Mouse (Mus musculus): ENCODE measurements at regions not wholly inside any gene's neighbourhood (a gene's known extent, or its start where the extent isn't known, plus 50 kb on each side); places are given as distances from the start of the nearest gene placed in this dataset.

GRCm38 (mm10) chr4:35417866-35418265, 191.9 kb upstream of the C9orf72 start:
- 0 out of 2 replicates have a peak, but pooled peaks have one; percentile 36 for ATAC-seq
- no peak overlapping the region for H3K9ac ChIP-seq (ENCODE audit: low read depth, low read length)
- no peak overlapping the region for H3K4me3 ChIP-seq (ENCODE audit: low read depth, low read length)
- WGBS: 48% methylated on average over 3 of the region's 3 CpGs
- H3K27me3 ChIP-seq (ENCODE audit: control insufficient read depth, insufficient read depth, low read depth, low read length): no peaks in the 10 kb centered on the region
- H3K36me3 ChIP-seq (ENCODE audit: control insufficient read depth, insufficient read depth, low read length): no peaks in the 10 kb centered on the region
- no peak overlapping the region for H3K27ac ChIP-seq (ENCODE audit: low read length)
- H3K4me1 ChIP-seq (ENCODE audit: control insufficient read depth, insufficient read depth, low read length): no peaks in the 10 kb centered on the region
- H3K4me2 ChIP-seq (ENCODE audit: low read length): no peak overlapping the region
- no peaks in the 10 kb centered on the region for H3K9me3 ChIP-seq (replicated peaks; ENCODE audit: control insufficient read depth, low read length, poor library complexity, severe bottlenecking)

- no peaks in the 10 kb centered on the region for H3K9me3 ChIP-seq (replicated peaks; ENCODE audit: control insufficient read depth, low read length, poor library complexity, severe bottlenecking)
- H3K9ac ChIP-seq (ENCODE audit: low read depth, low read length): no peak overlapping the region
- H3K27me3 ChIP-seq (ENCODE audit: control insufficient read depth, insufficient read depth, low read depth, low read length): no peaks in the 10 kb centered on the region
- no peak overlapping the region for H3K4me3 ChIP-seq (ENCODE audit: low read depth, low read length)
- H3K36me3 ChIP-seq (ENCODE audit: control insufficient read depth, insufficient read depth, low read length): no peaks in the 10 kb centered on the region
- no peaks in the 10 kb centered on the region for H3K4me1 ChIP-seq (ENCODE audit: control insufficient read depth, insufficient read depth, low read length)
- ATAC-seq: no peak
- 15% methylated on average over 3 of the region's 3 CpGs for WGBS
- H3K27ac ChIP-seq (ENCODE audit: low read length): no peak overlapping the region
- H3K4me2 ChIP-seq (ENCODE audit: low read length): no peak overlapping the region
These were observed 187.5 kb upstream of the C9orf72 start for GRCm38 (mm10) chr4:35413488-35413887.

- Histone ChIP-seq H3K9ac (ENCODE audit: low read depth, low read length) (no peak overlapping the region), H3K27ac (ENCODE audit: low read length) (peak overlapping the region; percentile 20; the same call in 1 of the 2 replicates), H3K4me1 (ENCODE audit: control insufficient read depth, insufficient read depth, low read length) (no peaks in the 10 kb centered on the region; the same call in 1 of the 2 replicates), H3K4me3 (ENCODE audit: low read depth, low read length) (no peak overlapping the region), H3K9me3 (replicated peaks; ENCODE audit: control insufficient read depth, low read length, poor library complexity, severe bottlenecking) (no peaks in the 10 kb centered on the region), H3K27me3 (ENCODE audit: control insufficient read depth, insufficient read depth, low read depth, low read length) (no peaks in the 10 kb centered on the region), H3K36me3 (ENCODE audit: control insufficient read depth, insufficient read depth, low read length) (no peaks in the 10 kb centered on the region), H3K4me2 (ENCODE audit: low read length) (no peak overlapping the region)
- ATAC-seq: peak; percentile 63
- 39% methylated on average over 7 of the region's 7 CpGs for WGBS
These were observed 179.5 kb upstream of the C9orf72 start for GRCm38 (mm10) chr4:35405301-35406006.

GRCm38 (mm10) chr4:35404068-35404467, 178.1 kb upstream of the C9orf72 start:
- WGBS: 78% methylated on average over 2 of the region's 2 CpGs
- Histone ChIP-seq H3K27me3 (ENCODE audit: control insufficient read depth, insufficient read depth, low read depth, low read length) (no peaks in the 10 kb centered on the region), H3K9ac (ENCODE audit: low read depth, low read length) (no peak overlapping the region), H3K4me1 (ENCODE audit: control insufficient read depth, insufficient read depth, low read length) (no peaks in the 10 kb centered on the region; the same call in 1 of the 2 replicates), H3K4me3 (ENCODE audit: low read depth, low read length) (no peak overlapping the region), H3K4me2 (ENCODE audit: low read length) (no peak overlapping the region), H3K36me3 (ENCODE audit: control insufficient read depth, insufficient read depth, low read length) (no peaks in the 10 kb centered on the region), H3K9me3 (replicated peaks; ENCODE audit: control insufficient read depth, low read length, poor library complexity, severe bottlenecking) (no peaks in the 10 kb centered on the region), H3K27ac (ENCODE audit: low read length) (no peak overlapping the region)
- no peak for ATAC-seq

GRCm38 (mm10) chr4:35403594-35403993, 177.6 kb upstream of the C9orf72 start:
- Histone ChIP-seq H3K9ac (ENCODE audit: low read depth, low read length) (no peak overlapping the region), H3K27me3 (ENCODE audit: control insufficient read depth, insufficient read depth, low read depth, low read length) (no peaks in the 10 kb centered on the region), H3K27ac (ENCODE audit: low read length) (no peak overlapping the region), H3K9me3 (replicated peaks; ENCODE audit: control insufficient read depth, low read length, poor library complexity, severe bottlenecking) (no peaks in the 10 kb centered on the region), H3K4me1 (ENCODE audit: control insufficient read depth, insufficient read depth, low read length) (no peaks in the 10 kb centered on the region; the same call in 1 of the 2 replicates), H3K4me2 (ENCODE audit: low read length) (no peak overlapping the region), H3K4me3 (ENCODE audit: low read depth, low read length) (no peak overlapping the region), H3K36me3 (ENCODE audit: control insufficient read depth, insufficient read depth, low read length) (no peaks in the 10 kb centered on the region)
- 91% methylated on average over 6 of the region's 6 CpGs for WGBS
- no peak for ATAC-seq

- no peak overlapping the region for H3K27ac ChIP-seq (ENCODE audit: low read length)
- H3K4me2 ChIP-seq (ENCODE audit: low read length): no peak overlapping the region
- no peak overlapping the region for H3K4me3 ChIP-seq (ENCODE audit: low read depth, low read length)
- no peaks in the 10 kb centered on the region; the same call in 1 of the 2 replicates for H3K4me1 ChIP-seq (ENCODE audit: control insufficient read depth, insufficient read depth, low read length)
- H3K27me3 ChIP-seq (ENCODE audit: control insufficient read depth, insufficient read depth, low read depth, low read length): no peaks in the 10 kb centered on the region
- H3K9ac ChIP-seq (ENCODE audit: low read depth, low read length): no peak overlapping the region
- no peak; the same call in 1 of the 2 replicates for ATAC-seq
- WGBS: 68% methylated on average over 9 of the region's 9 CpGs
- H3K9me3 ChIP-seq (replicated peaks; ENCODE audit: control insufficient read depth, low read length, poor library complexity, severe bottlenecking): no peaks in the 10 kb centered on the region
- H3K36me3 ChIP-seq (ENCODE audit: control insufficient read depth, insufficient read depth, low read length): no peaks in the 10 kb centered on the region
These were observed 176.6 kb upstream of the C9orf72 start for GRCm38 (mm10) chr4:35402376-35403133.

- no peak overlapping the region for H3K4me3 ChIP-seq (ENCODE audit: low read depth, low read length)
- H3K4me1 ChIP-seq (ENCODE audit: control insufficient read depth, insufficient read depth, low read length): no peaks in the 10 kb centered on the region; the same call in 1 of the 2 replicates
- no peaks in the 10 kb centered on the region for H3K36me3 ChIP-seq (ENCODE audit: control insufficient read depth, insufficient read depth, low read length)
- no peaks in the 10 kb centered on the region for H3K27me3 ChIP-seq (ENCODE audit: control insufficient read depth, insufficient read depth, low read depth, low read length)
- H3K4me2 ChIP-seq (ENCODE audit: low read length): no peak overlapping the region
- H3K9me3 ChIP-seq (replicated peaks; ENCODE audit: control insufficient read depth, low read length, poor library complexity, severe bottlenecking): no peaks in the 10 kb centered on the region
- no peak overlapping the region for H3K27ac ChIP-seq (ENCODE audit: low read length)
- no peak overlapping the region for H3K9ac ChIP-seq (ENCODE audit: low read depth, low read length)
- WGBS: 76% methylated on average over 4 of the region's 4 CpGs
- no peak for ATAC-seq
These were observed 175.8 kb upstream of the C9orf72 start for GRCm38 (mm10) chr4:35401783-35402182.

- no peak for ATAC-seq
- Histone ChIP-seq H3K27ac (ENCODE audit: low read length) (no peak overlapping the region), H3K36me3 (ENCODE audit: control insufficient read depth, insufficient read depth, low read length) (no peaks in the 10 kb centered on the region), H3K4me2 (ENCODE audit: low read length) (no peak overlapping the region), H3K27me3 (ENCODE audit: control insufficient read depth, insufficient read depth, low read depth, low read length) (no peaks in the 10 kb centered on the region), H3K9me3 (replicated peaks; ENCODE audit: control insufficient read depth, low read length, poor library complexity, severe bottlenecking) (no peaks in the 10 kb centered on the region), H3K4me1 (ENCODE audit: control insufficient read depth, insufficient read depth, low read length) (no peaks in the 10 kb centered on the region; the same call in 1 of the 2 replicates), H3K4me3 (ENCODE audit: low read depth, low read length) (no peak overlapping the region), H3K9ac (ENCODE audit: low read depth, low read length) (no peak overlapping the region)
- 82% methylated on average over 6 of the region's 6 CpGs for WGBS
These were observed 174.5 kb upstream of the C9orf72 start for GRCm38 (mm10) chr4:35400511-35400910.

- H3K4me1 ChIP-seq (ENCODE audit: control insufficient read depth, insufficient read depth, low read length): peaks cover 4% of the 10 kb centered on the region; the same call in 1 of the 2 replicates
- H3K9ac ChIP-seq (ENCODE audit: low read depth, low read length): no peak overlapping the region
- no peak overlapping the region for H3K27ac ChIP-seq (ENCODE audit: low read length)
- H3K4me2 ChIP-seq (ENCODE audit: low read length): no peak overlapping the region
- no peaks in the 10 kb centered on the region for H3K27me3 ChIP-seq (ENCODE audit: control insufficient read depth, insufficient read depth, low read depth, low read length)
- no peak for ATAC-seq
- no peaks in the 10 kb centered on the region for H3K9me3 ChIP-seq (replicated peaks; ENCODE audit: control insufficient read depth, low read length, poor library complexity, severe bottlenecking)
- WGBS: 62% methylated on average over 5 of the region's 5 CpGs
- H3K4me3 ChIP-seq (ENCODE audit: low read depth, low read length): no peak overlapping the region
- H3K36me3 ChIP-seq (ENCODE audit: control insufficient read depth, insufficient read depth, low read length): no peaks in the 10 kb centered on the region
These were observed 169.6 kb upstream of the C9orf72 start for GRCm38 (mm10) chr4:35395583-35395877.
